Mouse (Mus musculus) adrenal gland, adult 18-20 months (tissue): ENCODE results near the gene Hspa5. TPM values are rescaled to one million over a fixed set of nuclear protein-coding genes. Genes with fewer than 3 reads are reported as not detected.
"Not testable (repeated sequence)": the region's sequence is repeated elsewhere in the genome, so short reads cannot be mapped to it uniquely, and the experiment has no call there.

Experiments used
- DNase-seq, 2 experiments: peaks; one replicate each; pipeline ENCODE4 v3.0.0; 2021 to 2022; ENCODE audit warnings: low spot score in 2 of 2
- long read RNA-seq, 2 experiments: library from polyadenylated mRNA; stranded (forward); transcript quantifications; one replicate each; pipeline ENCODE4 v2.0.0; 2021
- total RNA-seq, 2 experiments: library from RNA; stranded (reverse); gene quantifications; 1 replicate in 1 of 2; 2 replicates in 1 of 2; pipeline ENCODE4 v1.2.3; 2021

Gene Hspa5
- total RNA-seq = 100 to 1,000 TPM; 686 to 689 TPM
- long read RNA-seq, experiment 1, transcript Hspa5-202 (8 exons, 2,613 nt) = minor isoform, 262 of 1,028 reads
- long read RNA-seq, experiment 1, transcript Hspa5-201 (9 exons, 3,672 nt) = major isoform, 744 of 1,028 reads
- long read RNA-seq, experiment 1, partial matches to known transcripts = 10 of 1,028 reads
- long read RNA-seq, experiment 1, other reads (novel, unspliced or antisense) = 12 of 1,028 reads
- long read RNA-seq, experiment 2, transcript Hspa5-202 (8 exons, 2,613 nt) = minor isoform, 462 of 1,867 reads
- long read RNA-seq, experiment 2, transcript Hspa5-203 (2 exons, 452 nt) = minor isoform, 6 of 1,867 reads
- long read RNA-seq, experiment 2, transcript Hspa5-201 (9 exons, 3,672 nt) = major isoform, 1,339 of 1,867 reads
- long read RNA-seq, experiment 2, partial matches to known transcripts = 47 of 1,867 reads
- long read RNA-seq, experiment 2, other reads (novel, unspliced or antisense) = 13 of 1,867 reads

GRCm38 (mm10) chr2:34771368-34772226 lies at the start of gene Hspa5:
Gene Hspa5 (plus strand): TSS chr2:34771970.
- DNase-seq = peak; percentile 96 to 97

GRCm38 (mm10) chr2:34725269-34725668 lies 46.5 kb upstream of the Hspa5 start:
- DNase-seq = no peak

- no peak for DNase-seq
Observed at GRCm38 (mm10) chr2:34727045-34727728, 44.6 kb upstream of the Hspa5 start.

- DNase-seq = no peak
Observed at GRCm38 (mm10) chr2:34736626-34737025, 35.1 kb upstream of the Hspa5 start.

GRCm38 (mm10) chr2:34737911-34738310 lies 33.9 kb upstream of the Hspa5 start:
- no peak for DNase-seq

- DNase-seq = no peak
Observed at GRCm38 (mm10) chr2:34739684-34740391, 31.9 kb upstream of the Hspa5 start.

GRCm38 (mm10) chr2:34741390-34742159 lies 30.2 kb upstream of the Hspa5 start:
- DNase-seq = no peak

GRCm38 (mm10) chr2:34742675-34743074 lies 29.1 kb upstream of the Hspa5 start:
- no peak for DNase-seq

GRCm38 (mm10) chr2:34744476-34744875 lies 27.3 kb upstream of the Hspa5 start:
- no peak for DNase-seq

- DNase-seq = no peak
Observed at GRCm38 (mm10) chr2:34745673-34746072, 26.1 kb upstream of the Hspa5 start.

GRCm38 (mm10) chr2:34748479-34748878 lies 23.3 kb upstream of the Hspa5 start:
- DNase-seq = no peak

- no peak for DNase-seq
Observed at GRCm38 (mm10) chr2:34750245-34750644, 21.5 kb upstream of the Hspa5 start.

GRCm38 (mm10) chr2:34753811-34754550 lies 17.8 kb upstream of the Hspa5 start:
- peak; percentile 88 to 92 for DNase-seq

GRCm38 (mm10) chr2:34754551-34755358 lies 17.0 kb upstream of the Hspa5 start, which contains the start of gene Gapvd1:
Gene Gapvd1 (minus strand): TSS chr2:34755232.
- DNase-seq = peak in 1 of 2 experiments; percentile 14

- DNase-seq = no peak
Observed at GRCm38 (mm10) chr2:34757341-34757740, 14.4 kb upstream of the Hspa5 start.

GRCm38 (mm10) chr2:34761272-34761671 lies 10.5 kb upstream of the Hspa5 start:
- DNase-seq = not testable (repeated sequence)

GRCm38 (mm10) chr2:34762174-34762573 lies 9.6 kb upstream of the Hspa5 start:
- DNase-seq = no peak

GRCm38 (mm10) chr2:34762872-34763271 lies 8.9 kb upstream of the Hspa5 start:
- DNase-seq = no peak
